Mouse (Mus musculus): ENCODE data around the gene Ltbp1.

The Ltbp1 gene

GRCm38 (mm10) chr17:75349109-75349508 is 343.7 kb downstream of the Ltbp1 start:
- no peaks in the 10 kb centered on the region for H3K4me1 ChIP-seq (replicated peaks; ENCODE audit: low read depth, low read length)
- no peak overlapping the region for H3K4me3 ChIP-seq (replicated peaks; ENCODE audit: low read length)
- no peaks in the 10 kb centered on the region for H3K27me3 ChIP-seq (ENCODE audit: insufficient read depth, low read length)
- no peaks in the 10 kb centered on the region for H3K36me3 ChIP-seq (ENCODE audit: insufficient read depth, low read length)
- TF ChIP-seq POU5F1 (IDR thresholded peaks at IDR 0.05; ENCODE audit: borderline replicate concordance, low read length) (no peak), NANOG (IDR thresholded peaks at IDR 0.05; ENCODE audit: borderline replicate concordance, low read length) (no peak), CTCF (conservative IDR thresholded peaks at IDR 0.05; ENCODE audit: low read length) (no peak)
- no peaks in the 10 kb centered on the region; the same call in 1 of the 2 replicates for H3K9me3 ChIP-seq (ENCODE audit: low read length)

GRCm38 (mm10) chr17:75349602-75350001 is 344.2 kb downstream of the Ltbp1 start:
- TF ChIP-seq CTCF (conservative IDR thresholded peaks at IDR 0.05; ENCODE audit: low read length), result no peak
- TF ChIP-seq POU5F1 (IDR thresholded peaks at IDR 0.05; ENCODE audit: borderline replicate concordance, low read length), result no peak
- TF ChIP-seq NANOG (IDR thresholded peaks at IDR 0.05; ENCODE audit: borderline replicate concordance, low read length), result no peak
- no peaks in the 10 kb centered on the region for H3K4me1 ChIP-seq (replicated peaks; ENCODE audit: low read depth, low read length)
- no peak overlapping the region for H3K4me3 ChIP-seq (replicated peaks; ENCODE audit: low read length)
- H3K36me3 ChIP-seq (ENCODE audit: insufficient read depth, low read length), result no peaks in the 10 kb centered on the region
- H3K27me3 ChIP-seq (ENCODE audit: insufficient read depth, low read length), result no peaks in the 10 kb centered on the region
- H3K9me3 ChIP-seq (ENCODE audit: low read length), result no peaks in the 10 kb centered on the region; the same call in 1 of the 2 replicates

GRCm38 (mm10) chr17:75353323-75353722 is 348.0 kb downstream of the Ltbp1 start:
- Histone ChIP-seq H3K27me3 (ENCODE audit: insufficient read depth, low read length) (no peaks in the 10 kb centered on the region), H3K4me1 (replicated peaks; ENCODE audit: low read depth, low read length) (no peaks in the 10 kb centered on the region), H3K4me3 (replicated peaks; ENCODE audit: low read length) (no peak overlapping the region), H3K36me3 (ENCODE audit: insufficient read depth, low read length) (no peaks in the 10 kb centered on the region), H3K9me3 (ENCODE audit: low read length) (no peaks in the 10 kb centered on the region; the same call in 1 of the 2 replicates)
- TF ChIP-seq POU5F1 (IDR thresholded peaks at IDR 0.05; ENCODE audit: borderline replicate concordance, low read length), result no peak
- TF ChIP-seq CTCF (conservative IDR thresholded peaks at IDR 0.05; ENCODE audit: low read length), result no peak
- no peak for TF ChIP-seq NANOG (IDR thresholded peaks at IDR 0.05; ENCODE audit: borderline replicate concordance, low read length)

GRCm38 (mm10) chr17:75355431-75355830 is 350.1 kb downstream of the Ltbp1 start:
- H3K4me3 ChIP-seq (replicated peaks; ENCODE audit: low read length), result no peak overlapping the region
- H3K27me3 ChIP-seq (ENCODE audit: insufficient read depth, low read length), result no peaks in the 10 kb centered on the region
- no peaks in the 10 kb centered on the region for H3K9me3 ChIP-seq (ENCODE audit: low read length)
- TF ChIP-seq NANOG (IDR thresholded peaks at IDR 0.05; ENCODE audit: borderline replicate concordance, low read length) (no peak), CTCF (conservative IDR thresholded peaks at IDR 0.05; ENCODE audit: low read length) (no peak), POU5F1 (IDR thresholded peaks at IDR 0.05; ENCODE audit: borderline replicate concordance, low read length) (no peak)
- no peaks in the 10 kb centered on the region for H3K36me3 ChIP-seq (ENCODE audit: insufficient read depth, low read length)
- H3K4me1 ChIP-seq (replicated peaks; ENCODE audit: low read depth, low read length), result no peaks in the 10 kb centered on the region

- Histone ChIP-seq H3K4me1 (replicated peaks; ENCODE audit: low read depth, low read length) (no peaks in the 10 kb centered on the region), H3K27me3 (ENCODE audit: insufficient read depth, low read length) (no peaks in the 10 kb centered on the region), H3K36me3 (ENCODE audit: insufficient read depth, low read length) (no peaks in the 10 kb centered on the region), H3K4me3 (replicated peaks; ENCODE audit: low read length) (no peak overlapping the region), H3K9me3 (ENCODE audit: low read length) (no peaks in the 10 kb centered on the region)
- no peak for TF ChIP-seq NANOG (IDR thresholded peaks at IDR 0.05; ENCODE audit: borderline replicate concordance, low read length)
- TF ChIP-seq CTCF (conservative IDR thresholded peaks at IDR 0.05; ENCODE audit: low read length), result no peak
- TF ChIP-seq POU5F1 (IDR thresholded peaks at IDR 0.05; ENCODE audit: borderline replicate concordance, low read length), result no peak
These were observed 354.7 kb downstream of the Ltbp1 start for GRCm38 (mm10) chr17:75360111-75360510.

- Histone ChIP-seq H3K36me3 (ENCODE audit: insufficient read depth, low read length) (no peaks in the 10 kb centered on the region), H3K27me3 (ENCODE audit: insufficient read depth, low read length) (no peaks in the 10 kb centered on the region), H3K4me3 (replicated peaks; ENCODE audit: low read length) (no peak overlapping the region), H3K9me3 (ENCODE audit: low read length) (no peaks in the 10 kb centered on the region), H3K4me1 (replicated peaks; ENCODE audit: low read depth, low read length) (no peaks in the 10 kb centered on the region)
- TF ChIP-seq POU5F1 (IDR thresholded peaks at IDR 0.05; ENCODE audit: borderline replicate concordance, low read length) (no peak), CTCF (conservative IDR thresholded peaks at IDR 0.05; ENCODE audit: low read length) (no peak), NANOG (IDR thresholded peaks at IDR 0.05; ENCODE audit: borderline replicate concordance, low read length) (no peak)
These were observed 361.0 kb downstream of the Ltbp1 start for GRCm38 (mm10) chr17:75366332-75366731.

- no peaks in the 10 kb centered on the region for H3K4me1 ChIP-seq (replicated peaks; ENCODE audit: low read depth, low read length)
- H3K9me3 ChIP-seq (ENCODE audit: low read length), result no peaks in the 10 kb centered on the region
- no peaks in the 10 kb centered on the region for H3K27me3 ChIP-seq (ENCODE audit: insufficient read depth, low read length)
- H3K36me3 ChIP-seq (ENCODE audit: insufficient read depth, low read length), result no peaks in the 10 kb centered on the region
- no peak for TF ChIP-seq POU5F1 (IDR thresholded peaks at IDR 0.05; ENCODE audit: borderline replicate concordance, low read length)
- no peak overlapping the region for H3K4me3 ChIP-seq (replicated peaks; ENCODE audit: low read length)
These were observed 362.3 kb downstream of the Ltbp1 start for GRCm38 (mm10) chr17:75367486-75368155.

- Histone ChIP-seq H3K36me3 (ENCODE audit: insufficient read depth, low read length) (no peaks in the 10 kb centered on the region), H3K27me3 (ENCODE audit: insufficient read depth, low read length) (no peaks in the 10 kb centered on the region), H3K4me3 (replicated peaks; ENCODE audit: low read length) (no peak overlapping the region), H3K4me1 (replicated peaks; ENCODE audit: low read depth, low read length) (no peaks in the 10 kb centered on the region), H3K9me3 (ENCODE audit: low read length) (no peaks in the 10 kb centered on the region)
- TF ChIP-seq POU5F1 (IDR thresholded peaks at IDR 0.05; ENCODE audit: borderline replicate concordance, low read length), result no peak
- no peak for TF ChIP-seq NANOG (IDR thresholded peaks at IDR 0.05; ENCODE audit: borderline replicate concordance, low read length)
- TF ChIP-seq CTCF (conservative IDR thresholded peaks at IDR 0.05; ENCODE audit: low read length), result no peak
These were observed 363.2 kb downstream of the Ltbp1 start for GRCm38 (mm10) chr17:75368580-75368979.

- H3K36me3 ChIP-seq (ENCODE audit: insufficient read depth, low read length), result no peaks in the 10 kb centered on the region
- peak; percentile 24 for TF ChIP-seq CTCF (conservative IDR thresholded peaks at IDR 0.05; ENCODE audit: low read length)
- no peak for TF ChIP-seq NANOG (IDR thresholded peaks at IDR 0.05; ENCODE audit: borderline replicate concordance, low read length)
- no peak for TF ChIP-seq POU5F1 (IDR thresholded peaks at IDR 0.05; ENCODE audit: borderline replicate concordance, low read length)
- H3K4me3 ChIP-seq (replicated peaks; ENCODE audit: low read length), result no peak overlapping the region
- 0 out of 2 replicates have a peak, but pooled peaks cover under 1% of the 10 kb centered on the region for H3K4me1 ChIP-seq (replicated peaks; ENCODE audit: low read depth, low read length)
- H3K9me3 ChIP-seq (ENCODE audit: low read length), result no peaks in the 10 kb centered on the region
- H3K27me3 ChIP-seq (ENCODE audit: insufficient read depth, low read length), result no peaks in the 10 kb centered on the region
These were observed 364.0 kb downstream of the Ltbp1 start for GRCm38 (mm10) chr17:75369351-75369750.

Measured in E14TG2a.4 (cell line).